Mouse (Mus musculus) layer of hippocampus, adult 8-10 months (tissue): ENCODE measurements around the gene Cd47. TPM values are rescaled to one million over a fixed set of nuclear protein-coding genes. Genes with fewer than 3 reads are reported as not detected.

Experiments
- DNase-seq, 2 experiments: peaks; one replicate each; pipeline ENCODE4 v3.0.0; 2022; ENCODE audit warnings: low spot score in 2 of 2
- total RNA-seq, 4 experiments: library from RNA; stranded (reverse); gene quantifications; 2 replicates each; pipeline ENCODE4 v1.2.4; 2022

Gene Cd47
- 100 to 1,000 TPM; 206 to 235 (median 218) TPM for total RNA-seq

- DNase-seq: no peak
Measured at GRCm38 (mm10) chr16:49799597-49800561, at the start of gene Cd47. Cd47 (plus strand) TSS chr16:49800533.

GRCm38 (mm10) chr16:49752906-49753305 is 47.4 kb upstream of the Cd47 start:
- DNase-seq: no peak

GRCm38 (mm10) chr16:49753318-49753717 is 47.0 kb upstream of the Cd47 start:
- no peak for DNase-seq

GRCm38 (mm10) chr16:49760517-49761203 is 39.7 kb upstream of the Cd47 start:
- DNase-seq: no peak

- no peak for DNase-seq
Measured at GRCm38 (mm10) chr16:49761981-49762380, 38.4 kb upstream of the Cd47 start.

GRCm38 (mm10) chr16:49766326-49766725 is 34.0 kb upstream of the Cd47 start:
- no peak for DNase-seq

- DNase-seq: no peak
Measured at GRCm38 (mm10) chr16:49768491-49769031, 31.8 kb upstream of the Cd47 start.

GRCm38 (mm10) chr16:49769831-49770261 is 30.5 kb upstream of the Cd47 start:
- DNase-seq: no peak

- no peak for DNase-seq
Measured at GRCm38 (mm10) chr16:49770320-49771189, 29.8 kb upstream of the Cd47 start.

- no peak for DNase-seq
Measured at GRCm38 (mm10) chr16:49771609-49772396, 28.5 kb upstream of the Cd47 start.

GRCm38 (mm10) chr16:49772576-49772975 is 27.8 kb upstream of the Cd47 start:
- DNase-seq: no peak

- DNase-seq: no peak
Measured at GRCm38 (mm10) chr16:49773068-49773467, 27.3 kb upstream of the Cd47 start.

GRCm38 (mm10) chr16:49774059-49775001 is 26.0 kb upstream of the Cd47 start:
- no peak for DNase-seq

GRCm38 (mm10) chr16:49775002-49775966 is 25.0 kb upstream of the Cd47 start:
- no peak for DNase-seq

GRCm38 (mm10) chr16:49776981-49777380 is 23.4 kb upstream of the Cd47 start:
- no peak for DNase-seq

- DNase-seq: no peak
Measured at GRCm38 (mm10) chr16:49781556-49782156, 18.7 kb upstream of the Cd47 start.

GRCm38 (mm10) chr16:49783369-49783768 is 17.0 kb upstream of the Cd47 start:
- DNase-seq: no peak

GRCm38 (mm10) chr16:49786116-49786515 is 14.2 kb upstream of the Cd47 start:
- no peak for DNase-seq
